In the genomic region with DNA sequence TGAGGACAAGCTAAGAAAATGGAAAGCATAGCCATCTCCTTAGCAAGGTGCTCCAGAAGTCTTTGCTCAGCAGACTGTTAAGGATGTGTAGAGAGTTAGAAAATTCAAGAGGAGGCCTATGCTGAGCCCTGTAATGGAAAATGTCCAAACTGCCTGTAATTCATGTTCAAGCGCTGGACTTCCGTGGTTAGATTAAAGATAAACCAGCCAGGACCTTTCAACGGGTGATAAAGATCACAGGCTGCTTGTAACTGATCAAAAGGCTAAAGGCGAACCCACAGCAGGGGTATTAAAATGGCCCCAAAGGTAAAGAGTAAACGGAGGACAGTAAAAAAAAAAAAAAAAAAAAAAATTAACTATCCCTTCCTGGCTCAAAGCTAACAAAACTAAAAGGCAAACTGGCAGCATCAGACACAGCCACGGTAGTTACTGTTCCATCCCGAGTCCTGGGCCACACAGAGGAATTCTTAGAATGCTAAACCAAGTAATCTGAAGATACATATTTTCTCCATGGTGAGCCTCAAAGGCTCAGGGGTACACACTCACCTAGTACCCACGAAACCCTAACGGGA, we compare ENCODE assay signal across 9 mouse cellular contexts. TPM values are rescaled to one million over a fixed set of nuclear protein-coding genes. Genes with fewer than 3 reads are reported as not detected.
DNase-seq lines count a peak whose midpoint lies in the region; ATAC-seq lines count a peak whose summit lies in the region.
"Had no signal": no experiment of that assay in that cellular context is flagged by ENCODE, and none has a peak within 500 bp of the region (broad histone marks: within the 10 kb centered on the region; RNA-seq: fewer than 3 reads in every experiment).

No protein-coding gene starts in this region.

- peak overlapping the region; percentile 74 for H3K4me3 ChIP-seq in lung, embryonic 16.5 days (ENCODE audit: low read length)
- peak overlapping the region; percentile 82 for H3K4me3 ChIP-seq in forebrain, embryonic 13.5 days
- H3K4me3 ChIP-seq in limb, embryonic 11.5 days (ENCODE audit: low read depth, low read length) = peak overlapping the region; percentile 80; the same call in 1 of the 2 replicates
- H3K4me3 ChIP-seq in stomach, embryonic 15.5 days (replicated peaks) = peak overlapping the region; percentile 87

- DNase-seq in lung, postnatal 4 days = no peak
- no peak for DNase-seq in limb, embryonic 11.5 days (ENCODE audit: low spot score)
- DNase-seq in right cerebral cortex, postnatal 36 days (ENCODE audit: low spot score in 2 of 2) = no peak
- DNase-seq in thymus, postnatal 10 days (ENCODE audit: low spot score in 2 of 2) = no peak

- peaks cover 17% of the 10 kb centered on the region for H3K4me1 ChIP-seq in lung, embryonic 16.5 days (replicated peaks; ENCODE audit: control insufficient read depth, insufficient read depth, low read length)
- H3K4me1 ChIP-seq in forebrain, embryonic 13.5 days = peaks cover 23% of the 10 kb centered on the region
- peaks cover 9% of the 10 kb centered on the region; the same call in 1 of the 2 replicates for H3K4me1 ChIP-seq in limb, embryonic 11.5 days (ENCODE audit: control insufficient read depth, insufficient read depth, low read length)
- peaks cover 25% of the 10 kb centered on the region for H3K4me1 ChIP-seq in stomach, embryonic 15.5 days

- H3K36me3 ChIP-seq in lung, embryonic 16.5 days (ENCODE audit: control insufficient read depth, insufficient read depth, low read length) = no peaks in the 10 kb centered on the region
- no peaks in the 10 kb centered on the region for H3K36me3 ChIP-seq in forebrain, embryonic 13.5 days (ENCODE audit: poor library complexity, severe bottlenecking)
- H3K36me3 ChIP-seq in limb, embryonic 11.5 days (ENCODE audit: control insufficient read depth, insufficient read depth, low read length) = no peaks in the 10 kb centered on the region
- H3K36me3 ChIP-seq in stomach, embryonic 15.5 days = no peaks in the 10 kb centered on the region

- H3K9me3 ChIP-seq in lung, embryonic 16.5 days (ENCODE audit: control insufficient read depth, low read length) = no peaks in the 10 kb centered on the region
- no peaks in the 10 kb centered on the region for H3K9me3 ChIP-seq in forebrain, embryonic 13.5 days (replicated peaks)
- H3K9me3 ChIP-seq in limb, embryonic 11.5 days (ENCODE audit: control insufficient read depth, low read length) = no peaks in the 10 kb centered on the region
- H3K9me3 ChIP-seq in stomach, embryonic 15.5 days = no peaks in the 10 kb centered on the region

- no peaks in the 10 kb centered on the region for H3K27me3 ChIP-seq in lung, embryonic 16.5 days (ENCODE audit: control insufficient read depth, insufficient read depth, low read depth, low read length)
- H3K27me3 ChIP-seq in forebrain, embryonic 13.5 days = no peaks in the 10 kb centered on the region
- no peaks in the 10 kb centered on the region for H3K27me3 ChIP-seq in limb, embryonic 11.5 days (ENCODE audit: control insufficient read depth, insufficient read depth, low read length)
- no peaks in the 10 kb centered on the region for H3K27me3 ChIP-seq in stomach, embryonic 15.5 days (replicated peaks)

- 0 out of 2 replicates have a peak overlapping the region, but pooled peaks have one; percentile 93 for H3K27ac ChIP-seq in lung, embryonic 16.5 days (ENCODE audit: low read length)
- no peak overlapping the region for H3K27ac ChIP-seq in forebrain, embryonic 13.5 days
- H3K27ac ChIP-seq in limb, embryonic 11.5 days (replicated peaks; ENCODE audit: low read depth, low read length) = no peak overlapping the region
- H3K27ac ChIP-seq in stomach, embryonic 15.5 days = peak overlapping the region; percentile 93; the same call in 1 of the 2 replicates

- H3K4me2 ChIP-seq in lung, embryonic 16.5 days (ENCODE audit: low read depth, low read length) = peak overlapping the region; percentile 54
- peak overlapping the region; percentile 94 for H3K4me2 ChIP-seq in forebrain, embryonic 13.5 days
- H3K4me2 ChIP-seq in limb, embryonic 11.5 days (ENCODE audit: low read depth, severe bottlenecking) = peak overlapping the region; percentile 36; the same call in 1 of the 2 replicates
- H3K4me2 ChIP-seq in stomach, embryonic 15.5 days = peak overlapping the region; percentile 76

- no peak for ATAC-seq in lung, embryonic 16.5 days (ENCODE audit: low read depth)
- no peak for ATAC-seq in forebrain, embryonic 13.5 days
- no peak for ATAC-seq in limb, embryonic 11.5 days (ENCODE audit: insufficient number of reproducible peaks, low FRiP score, low TSS enrichment, low read depth)
- ATAC-seq in stomach, embryonic 15.5 days (ENCODE audit: insufficient read depth, low FRiP score, low read depth) = no peak
- no peak for ATAC-seq in inflammation-experienced regulatory T-cells, adult 6 months

- peak overlapping the region; percentile 81 for H3K9ac ChIP-seq in lung, embryonic 16.5 days (ENCODE audit: low read length)
- H3K9ac ChIP-seq in forebrain, embryonic 13.5 days = peak overlapping the region; percentile 94; the same call in 1 of the 2 replicates
- no peak overlapping the region for H3K9ac ChIP-seq in limb, embryonic 11.5 days (ENCODE audit: low read length)
- H3K9ac ChIP-seq in stomach, embryonic 15.5 days = no peak overlapping the region

- 36% methylated on average over 9 of the region's 9 CpGs for WGBS in lung, embryonic 16.5 days
- WGBS in forebrain, embryonic 13.5 days = 75% methylated on average over 9 of the region's 9 CpGs
- 49% methylated on average over 9 of the region's 9 CpGs for WGBS in limb, embryonic 11.5 days
- WGBS in stomach, embryonic 15.5 days = 50% methylated on average over 9 of the region's 9 CpGs

RNA-seq across cellular contexts. Expression of a gene that starts 1.2 kb away (rescaled TPM):
- 22.6 and 23.0 TPM in 2 replicates for polyA plus RNA-seq in lung, embryonic 16.5 days (2015; fragmentation: Nextera tagmentation; extraction: Ambion mirVana)
- 20.0 and 22.8 TPM in 2 replicates for polyA plus RNA-seq in forebrain, embryonic 13.5 days (2015; fragmentation: Nextera tagmentation; extraction: Ambion mirVana)
- 13.2 and 14.7 TPM in 2 replicates for polyA plus RNA-seq in limb, embryonic 11.5 days (2014; fragmentation: Nextera tagmentation; extraction: Ambion mirVana)
- polyA plus RNA-seq in stomach, embryonic 15.5 days (2015; fragmentation: Nextera tagmentation; extraction: Ambion mirVana) = 26.0 and 28.1 TPM in 2 replicates
- 1 to 10 TPM; 4.2 to 5.8 (median 4.3) TPM for polyA plus RNA-seq in inflammation-experienced regulatory T-cells, adult 6 months (2017; shearing (Covaris generic))

RNA-seq across cellular contexts. Expression of a gene that starts 15.0 kb away (rescaled TPM):
- polyA plus RNA-seq in lung, embryonic 16.5 days (2015; fragmentation: Nextera tagmentation; extraction: Ambion mirVana) = 48.4 and 53.1 TPM in 2 replicates
- 84.4 and 85.5 TPM in 2 replicates for polyA plus RNA-seq in forebrain, embryonic 13.5 days (2015; fragmentation: Nextera tagmentation; extraction: Ambion mirVana)
- polyA plus RNA-seq in limb, embryonic 11.5 days (2014; fragmentation: Nextera tagmentation; extraction: Ambion mirVana) = 71.6 and 79.7 TPM in 2 replicates
- 46.8 and 49.6 TPM in 2 replicates for polyA plus RNA-seq in stomach, embryonic 15.5 days (2015; fragmentation: Nextera tagmentation; extraction: Ambion mirVana)
- polyA plus RNA-seq in inflammation-experienced regulatory T-cells, adult 6 months (2017; shearing (Covaris generic)) = 1 to 10 TPM; 6.3 to 7.5 (median 6.4) TPM

RNA-seq across cellular contexts. Expression of a gene that starts 39.9 kb away (rescaled TPM):
- not detected in 2 replicates for polyA plus RNA-seq in lung, embryonic 16.5 days (2015; fragmentation: Nextera tagmentation; extraction: Ambion mirVana)
- not detected in 2 replicates for polyA plus RNA-seq in forebrain, embryonic 13.5 days (2015; fragmentation: Nextera tagmentation; extraction: Ambion mirVana)
- not detected in 2 replicates for polyA plus RNA-seq in limb, embryonic 11.5 days (2014; fragmentation: Nextera tagmentation; extraction: Ambion mirVana)
- not detected in 2 replicates for polyA plus RNA-seq in stomach, embryonic 15.5 days (2015; fragmentation: Nextera tagmentation; extraction: Ambion mirVana)
- polyA plus RNA-seq in inflammation-experienced regulatory T-cells, adult 6 months (2017; shearing (Covaris generic)) = not detected
- polyA plus RNA-seq: brain, embryonic 14.5 days had no signal

Comparison
In these comparisons a context has a peak if more than half of its experiments do, and no peak if none do; other contexts are left out.
1. H3K27ac ChIP-seq: peak in lung, embryonic 16.5 days (single experiment) and stomach, embryonic 15.5 days (single experiment); none in forebrain, embryonic 13.5 days (single experiment) and limb, embryonic 11.5 days (single experiment).
2. H3K4me2 ChIP-seq: peak in every context shown above with its lines; median percentile 94 in forebrain, embryonic 13.5 days; 76 in stomach, embryonic 15.5 days; 54 in lung, embryonic 16.5 days; 36 in limb, embryonic 11.5 days.
3. H3K9ac ChIP-seq: peak in lung, embryonic 16.5 days (single experiment) and forebrain, embryonic 13.5 days (single experiment); none in limb, embryonic 11.5 days (single experiment) and stomach, embryonic 15.5 days (single experiment).
4. Peak in every context shown above with its lines, with median percentiles within 50 percentile points of each other: H3K4me3 ChIP-seq.